Mouse (Mus musculus): ENCODE measurements around the gene Olfr745.

GRCm38 (mm10) chr14:50693106-50693505 lies 53.9 kb downstream of the Olfr745 start, which contains the start of gene Olfr747:
- TF ChIP-seq CTCF (IDR thresholded peaks at IDR 0.05) (no peak), EP300 (IDR thresholded peaks at IDR 0.05) (no peak)
